Mouse (Mus musculus) heart, adult 2 months (tissue): ENCODE results near the gene Ufc1.

Source experiments
- CTCF ChIP-seq: fragments of 200-600 bp; IDR thresholded peaks from 2 replicates; pipeline ENCODE4 v1.8.1; 2022; ENCODE audit warnings: antibody characterized with exemption, mild to moderate bottlenecking, moderate library complexity
- POLR2A ChIP-seq: fragments of 200-500 bp; IDR thresholded peaks from 2 replicates; pipeline ENCODE4 v1.6.1; 2011; ENCODE audit warnings: mild to moderate bottlenecking, low read depth, low read length, control low read depth; ENCODE audit not compliant: insufficient read depth

DNA sequence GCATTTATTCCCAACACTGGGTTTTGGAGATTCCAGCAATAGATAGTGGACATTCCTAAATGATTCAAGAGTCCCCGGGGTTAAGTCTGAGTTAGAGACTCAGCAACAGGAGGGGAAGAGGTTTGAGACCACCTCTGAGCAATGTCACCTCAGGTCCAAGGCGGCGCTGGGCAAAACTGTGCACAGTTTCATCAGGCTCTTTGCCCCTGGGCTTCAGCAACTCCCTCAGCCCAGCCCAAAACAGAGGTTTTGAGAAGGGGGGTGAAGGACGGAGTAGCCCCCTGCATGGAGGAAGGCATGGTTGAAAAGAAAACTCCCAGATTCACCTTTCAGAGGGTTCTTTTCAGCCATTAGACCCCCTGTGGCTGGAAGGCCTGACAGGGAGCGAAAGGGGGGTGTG lies 15.1 kb downstream of the Ufc1 start:
- TF ChIP-seq CTCF (no peak), POLR2A (no peak)
